Mouse (Mus musculus) kidney, adult 2 months (tissue): ENCODE measurements around the gene Mccc1.

Experiments
- CTCF ChIP-seq: fragments of 200-500 bp; conservative IDR thresholded peaks from 2 replicates; pipeline ENCODE4 v1.5.1; 2011; ENCODE audit warnings: low read depth, mild to moderate bottlenecking, control low read depth, low read length, moderate library complexity, mixed read lengths; ENCODE audit not compliant: insufficient read depth, insufficient read length
- POLR2A ChIP-seq: fragments of 200-500 bp; IDR thresholded peaks from one replicate; pipeline ENCODE4 v1.6.1; 2011; ENCODE audit warnings: low read depth, low read length, control low read depth

DNA sequence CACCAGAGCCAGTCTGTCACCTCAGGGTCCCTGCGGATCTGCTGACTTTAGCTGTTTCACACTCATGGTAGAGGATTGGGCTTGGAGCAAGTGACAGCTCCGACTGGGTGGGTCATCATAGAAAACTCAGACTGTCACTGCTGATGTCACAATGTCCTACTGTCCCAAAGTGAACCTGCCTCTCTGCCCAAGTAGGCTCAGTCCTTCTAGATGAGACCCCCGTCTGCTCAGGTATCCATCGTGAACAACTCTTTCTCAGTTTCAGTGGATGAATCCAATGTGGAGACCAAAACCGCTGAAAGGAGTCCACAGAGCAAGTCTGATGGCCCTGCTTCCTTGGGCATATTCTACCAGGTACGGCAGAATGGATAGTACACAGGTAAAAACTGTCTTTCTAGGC lies 63.1 kb downstream of the Mccc1 start, which contains the start of gene Dcun1d1:
- TF ChIP-seq CTCF = no peak
- TF ChIP-seq POLR2A = no peak
